Mouse (Mus musculus) c-Kit-negative CD71-positive TER-119-positive erythroid progenitor cells, embryonic 14.5 days (primary cell): Measurements from ENCODE around the gene Fndc5.

Experiments used
- DNase-seq: peaks from one replicate; pipeline ENCODE4 v3.0.0-alpha.2; 2013; ENCODE audit warnings: low read depth, low spot score

Fndc5 gene

DNA sequence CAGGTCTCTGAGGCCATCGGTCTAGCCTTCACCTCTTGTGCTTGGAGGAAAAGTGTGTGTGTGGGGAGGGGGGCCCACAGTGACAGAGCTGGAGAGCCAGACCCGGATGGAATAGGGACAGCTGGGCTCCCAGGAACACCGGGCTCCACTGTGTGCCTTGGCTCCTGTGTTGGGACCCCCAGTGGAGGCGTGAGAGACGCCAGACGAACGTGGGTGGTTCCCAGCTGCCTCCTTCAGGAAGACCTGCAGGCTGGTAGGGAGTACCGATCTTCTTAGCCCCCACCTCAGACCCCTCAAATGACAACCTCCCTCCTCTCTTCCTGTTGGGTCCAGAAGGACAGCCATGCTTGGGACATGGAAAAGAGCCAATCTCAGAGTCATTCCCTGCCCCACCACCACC lies 14.1 kb upstream of the Fndc5 start:
- DNase-seq, result no peak

DNA sequence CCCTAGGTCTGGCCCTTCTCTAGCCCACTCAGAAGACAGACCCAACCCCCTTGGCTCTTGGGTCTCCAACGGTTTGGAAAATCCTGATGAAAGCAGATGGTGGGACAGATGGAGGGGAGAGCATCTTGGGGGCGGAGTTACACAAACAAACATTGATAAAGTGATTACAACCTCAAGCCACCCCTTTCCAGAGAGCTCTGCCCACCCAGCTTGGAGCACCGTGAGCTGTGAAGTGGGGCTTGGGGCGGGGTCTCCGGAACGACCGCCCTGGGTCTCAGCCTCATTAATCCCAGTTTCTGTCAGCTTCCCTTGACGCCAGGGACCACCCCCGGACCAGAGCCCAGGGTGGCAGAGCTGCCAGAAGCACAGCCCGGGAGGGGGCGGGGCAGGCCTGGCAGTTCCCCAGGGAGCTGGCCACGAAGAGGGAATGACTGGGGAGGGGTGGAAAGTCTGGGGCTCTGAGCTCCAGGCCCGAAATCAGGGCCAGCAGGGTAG lies 12.1 kb upstream of the Fndc5 start:
- DNase-seq, result no peak

DNA sequence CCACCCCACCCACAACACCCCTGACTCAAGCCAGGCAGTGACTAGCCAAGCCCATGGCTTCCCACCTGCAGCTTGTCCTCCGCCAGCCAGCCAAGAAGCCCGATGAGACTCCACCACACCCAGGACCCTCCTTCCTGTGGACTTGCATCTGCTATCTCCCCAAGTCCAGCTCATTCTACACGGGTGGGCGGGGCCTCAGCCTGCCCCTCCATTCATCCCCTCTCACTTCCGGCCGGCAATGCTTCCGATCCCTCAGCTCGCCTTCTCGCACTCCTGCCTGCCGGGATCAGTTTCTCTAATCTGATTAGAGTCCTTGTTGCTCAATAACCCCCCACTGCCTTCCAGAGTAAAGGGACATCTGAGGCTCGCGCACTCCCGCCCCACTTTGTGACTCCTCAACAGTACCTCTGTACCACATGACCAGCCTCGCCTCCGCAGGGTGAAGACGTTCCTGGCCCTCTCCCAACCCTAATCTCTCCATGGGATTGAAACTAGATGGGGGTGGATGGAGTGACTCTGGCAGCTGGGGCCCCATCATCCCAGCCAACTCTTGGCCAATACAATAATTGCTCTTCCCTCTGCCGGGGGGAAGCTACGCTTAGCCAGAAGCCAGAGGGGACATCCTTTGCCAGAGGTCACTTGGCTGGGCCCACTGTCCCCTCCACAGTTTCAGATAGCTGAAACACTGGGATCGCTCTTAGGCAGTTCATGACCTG lies 10.9 kb upstream of the Fndc5 start:
- DNase-seq, result no peak

- DNase-seq, result no peak
Observed at GRCm38 (mm10) chr4:129128582-129129338, 8.0 kb upstream of the Fndc5 start.

DNA sequence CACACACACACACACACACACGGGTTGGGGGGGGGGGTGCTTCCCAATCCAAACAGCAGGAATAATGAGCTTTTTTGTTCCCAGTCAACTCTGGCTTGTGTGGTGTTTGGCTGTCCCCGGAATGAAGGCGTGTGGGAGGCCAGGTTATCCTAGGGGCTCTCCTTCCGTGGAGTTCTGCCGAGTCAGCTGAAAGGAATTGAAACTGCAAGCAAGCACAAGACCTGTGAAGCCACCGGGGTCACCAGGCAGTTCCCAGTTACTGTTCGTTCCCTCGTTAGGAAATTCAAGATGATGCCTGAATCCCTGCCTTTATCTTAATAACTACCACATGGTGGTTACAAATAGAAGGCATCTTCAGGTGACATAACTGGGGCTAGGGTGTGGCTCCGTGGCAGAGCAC lies 7.4 kb upstream of the Fndc5 start:
- DNase-seq, result no peak

DNA sequence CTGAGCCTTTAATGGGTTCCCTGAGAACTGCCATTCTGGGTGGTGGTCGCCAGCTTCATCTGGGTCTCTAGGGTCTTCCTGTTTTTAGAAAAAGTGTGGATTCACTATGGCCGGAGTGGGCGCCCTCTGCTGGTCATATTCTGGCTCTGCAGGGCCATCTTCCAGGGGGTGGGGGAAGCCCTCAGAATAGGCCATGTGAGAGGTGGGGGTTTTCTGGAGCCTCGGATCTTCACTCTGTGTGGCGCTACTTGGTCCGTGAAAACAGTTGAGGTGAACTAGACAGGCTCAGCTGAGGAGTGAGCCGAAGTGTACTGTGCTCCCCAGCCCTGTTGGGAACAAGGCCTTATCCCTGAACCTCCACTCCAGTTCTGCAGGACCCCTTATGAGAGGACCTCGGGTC lies 6.7 kb upstream of the Fndc5 start:
- peak; percentile 25 for DNase-seq

- DNase-seq, result no peak
Observed at GRCm38 (mm10) chr4:129130755-129131303, 6.0 kb upstream of the Fndc5 start.

DNA sequence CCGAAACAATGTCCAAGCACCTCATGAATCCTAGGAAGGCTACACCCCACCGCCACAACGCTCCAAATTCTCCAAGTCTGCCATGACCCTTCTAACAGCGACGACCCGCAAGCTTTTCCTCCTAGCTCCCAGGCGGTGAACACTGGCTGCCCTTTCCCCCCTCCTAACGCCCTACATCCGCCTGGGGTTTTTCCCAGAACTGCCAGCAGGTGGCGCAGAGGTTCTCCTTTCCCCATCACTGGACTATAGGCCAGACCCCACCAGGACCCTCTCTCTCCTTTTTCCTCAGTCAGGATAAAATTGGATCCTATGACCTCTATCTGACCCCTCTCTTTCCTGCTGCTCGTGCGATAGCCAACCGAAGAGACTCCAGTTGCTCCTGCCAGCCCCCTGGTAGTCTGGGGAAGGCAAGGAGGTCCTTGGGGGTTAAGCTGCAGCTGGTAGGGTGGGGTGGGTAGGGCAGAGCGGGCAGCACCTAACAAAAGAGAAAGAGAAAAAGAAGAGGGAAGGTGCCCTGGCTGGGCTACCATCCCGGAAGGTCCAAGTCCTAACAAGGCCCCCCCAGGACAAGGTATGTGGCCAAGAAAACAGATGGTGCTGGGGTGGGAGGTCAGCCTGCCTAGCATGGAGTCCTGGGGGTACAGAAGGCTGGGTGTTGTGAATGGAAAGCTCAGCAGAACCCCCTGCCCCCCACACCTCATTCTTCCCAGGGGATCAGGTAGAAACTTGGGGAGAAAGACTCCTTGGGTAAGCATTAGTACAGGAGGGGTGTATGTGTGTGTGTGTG lies 1.8 kb upstream of the Fndc5 start:
- peak; percentile 42 for DNase-seq

DNA sequence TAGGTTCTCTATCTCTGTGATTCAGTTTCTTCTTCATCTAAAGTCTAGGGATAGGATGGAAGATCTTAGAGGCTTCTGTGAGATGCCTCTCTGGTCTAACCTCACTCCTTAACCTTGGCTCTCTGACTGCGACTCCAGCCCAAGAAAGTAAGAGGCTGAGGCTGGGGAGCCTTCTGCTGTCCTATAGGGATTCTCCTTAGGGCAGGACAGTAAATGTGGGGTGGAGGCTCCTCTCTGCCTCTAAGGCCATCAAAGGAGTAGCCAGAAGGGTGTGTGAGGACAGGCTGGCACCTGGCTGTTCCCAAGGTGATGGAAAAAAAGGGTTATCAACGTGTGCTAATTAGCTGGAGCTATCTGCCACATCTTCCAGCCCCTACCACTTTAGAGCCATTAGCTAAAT lies 1.2 kb upstream of the Fndc5 start:
- DNase-seq, result no peak

DNA sequence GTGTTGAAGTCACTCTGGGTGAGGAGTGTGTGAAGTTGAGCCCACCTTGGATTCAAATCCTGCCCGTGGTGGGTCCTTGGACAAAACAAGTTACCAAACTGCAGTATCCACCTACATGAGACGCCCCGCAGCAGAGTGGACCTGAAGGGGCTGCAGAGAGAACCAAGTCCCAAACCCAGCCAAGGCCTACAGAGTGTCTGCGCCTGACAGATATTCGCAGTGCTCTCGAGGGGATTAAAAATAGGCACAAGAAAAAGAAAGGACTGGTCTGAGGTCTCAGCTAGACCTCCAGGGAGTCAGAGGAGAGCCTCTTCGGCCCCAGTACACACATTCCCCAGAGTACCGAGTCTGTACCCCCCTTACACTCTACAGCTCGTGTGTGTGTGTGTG lies 615 bp upstream of the Fndc5 start:
- DNase-seq, result no peak

DNA sequence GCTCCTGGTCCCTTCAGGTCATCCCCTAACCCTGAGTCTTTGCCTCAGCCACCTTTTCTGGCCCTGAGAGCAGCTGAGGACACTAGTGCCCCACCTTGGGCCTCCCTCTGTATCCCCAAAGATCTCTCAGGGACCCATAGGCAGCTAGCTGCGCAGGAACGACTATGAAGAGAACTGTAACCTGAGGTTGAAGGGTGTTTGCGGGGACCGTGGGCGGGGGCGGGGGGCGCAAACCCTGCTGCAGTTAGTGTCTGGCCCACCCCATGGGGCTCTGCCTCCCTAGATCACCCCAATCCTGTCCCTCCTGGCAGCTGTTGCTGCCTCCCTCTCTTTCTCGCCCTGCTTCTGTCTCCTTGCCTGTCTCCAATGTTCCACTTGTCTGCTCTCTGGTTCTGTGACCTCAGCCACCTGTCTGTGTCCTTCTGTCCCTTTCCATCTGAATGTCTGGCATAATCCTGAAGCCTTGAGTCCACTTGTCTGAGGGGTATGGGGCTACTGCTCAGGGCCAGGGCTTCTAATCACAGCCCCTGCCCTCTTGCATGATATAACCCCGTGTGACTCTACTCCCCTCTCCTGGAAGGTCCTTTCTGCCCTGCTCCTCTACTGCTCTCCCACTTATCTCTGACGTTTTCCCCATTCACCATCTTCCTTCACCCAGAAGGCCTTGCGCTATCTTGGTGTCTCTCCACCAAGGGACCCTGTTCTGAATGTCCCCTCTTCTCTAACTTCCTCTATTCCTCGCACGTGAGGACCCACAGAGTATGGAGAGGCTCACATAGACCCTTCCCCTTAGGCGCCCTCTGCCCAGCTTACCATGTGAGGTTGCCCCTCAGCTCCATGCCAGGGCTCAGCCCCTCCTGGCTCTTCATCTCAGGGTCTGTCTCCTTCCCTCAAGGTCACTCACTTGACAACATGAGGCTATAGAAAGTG lies 858 bp downstream of the Fndc5 start:
- no peak for DNase-seq

DNA sequence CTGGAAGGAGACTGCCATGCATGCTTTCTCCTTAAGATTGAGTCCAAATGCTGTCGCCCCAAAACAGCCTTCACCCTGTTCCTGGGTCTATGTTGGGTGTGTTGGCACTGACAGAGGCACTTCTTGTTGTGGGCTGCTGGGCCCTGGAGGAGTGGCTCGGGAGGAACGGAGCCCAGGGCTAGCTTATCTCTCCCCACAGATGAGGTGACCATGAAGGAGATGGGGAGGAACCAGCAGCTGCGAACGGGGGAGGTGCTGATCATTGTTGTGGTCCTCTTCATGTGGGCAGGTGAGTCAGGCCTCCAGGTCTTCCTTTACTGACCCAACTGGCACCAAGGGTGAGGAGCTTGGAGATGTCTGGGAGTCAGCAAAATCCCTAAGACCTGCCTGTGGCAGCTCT lies 2.8 kb downstream of the Fndc5 start:
- peak; percentile 56 for DNase-seq

- peak; percentile 32 for DNase-seq
Observed at GRCm38 (mm10) chr4:129140808-129141207, 4.0 kb downstream of the Fndc5 start.

DNA sequence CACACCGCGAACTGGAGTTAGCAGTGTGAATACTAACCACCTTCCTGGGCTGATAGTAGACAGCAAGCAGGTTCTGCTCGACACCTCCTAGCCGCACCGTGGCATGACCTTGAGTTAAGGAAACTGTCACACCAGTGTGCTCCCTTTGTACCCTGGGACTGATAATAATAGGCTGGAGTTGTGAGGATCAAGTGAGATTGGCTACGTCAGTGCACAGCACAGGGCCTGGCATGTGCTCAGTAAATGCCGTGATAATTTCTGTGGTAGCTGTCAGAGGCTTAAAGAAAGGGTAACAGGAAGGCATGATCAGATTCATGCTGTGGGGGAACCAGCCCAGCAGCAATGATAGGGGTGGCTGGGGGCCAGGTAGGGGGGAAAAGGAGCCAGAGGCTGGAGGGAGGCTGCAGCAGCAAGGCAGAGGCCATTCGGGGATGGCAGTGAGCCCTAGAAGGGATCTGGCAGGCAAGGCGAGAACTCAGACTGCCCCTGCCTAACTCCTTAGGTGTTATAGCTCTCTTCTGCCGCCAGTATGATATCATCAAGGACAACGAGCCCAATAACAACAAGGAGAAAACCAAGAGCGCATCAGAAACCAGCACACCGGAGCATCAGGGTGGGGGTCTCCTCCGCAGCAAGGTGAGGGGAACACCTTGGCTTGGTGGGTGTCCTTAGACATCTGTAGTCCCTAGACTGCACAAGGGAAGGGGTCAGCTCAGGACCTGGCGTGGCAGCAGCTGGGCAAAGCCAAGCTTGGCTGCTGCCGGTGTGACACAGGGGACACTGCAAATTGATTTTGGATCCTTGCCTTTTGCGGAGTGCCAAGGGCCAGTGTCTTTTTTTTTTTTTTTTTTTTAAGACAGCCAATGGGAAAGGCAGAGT lies 5.0 kb downstream of the Fndc5 start:
- no peak for DNase-seq

- no peak for DNase-seq
Observed at GRCm38 (mm10) chr4:129142439-129143045, 5.7 kb downstream of the Fndc5 start.

DNA sequence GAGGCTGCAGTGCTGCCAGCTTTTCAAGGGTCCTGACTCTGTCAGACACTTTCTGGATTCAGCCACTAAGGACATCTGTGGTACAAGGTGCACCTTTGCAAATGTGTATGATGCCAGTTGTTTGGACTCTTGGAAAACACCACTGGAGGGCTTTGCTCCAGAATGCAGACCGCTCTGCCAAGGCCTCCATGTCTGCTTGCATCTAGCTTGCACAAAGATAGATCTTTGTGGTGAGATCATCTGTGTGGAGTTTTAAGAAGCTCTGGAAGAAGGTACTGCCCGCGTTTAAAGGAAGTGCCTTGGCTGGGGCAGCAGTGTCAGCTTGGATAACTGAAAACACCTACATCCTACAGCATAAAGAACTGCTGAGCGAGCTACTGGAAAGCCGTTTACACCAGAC lies 6.7 kb downstream of the Fndc5 start:
- no peak for DNase-seq

DNA sequence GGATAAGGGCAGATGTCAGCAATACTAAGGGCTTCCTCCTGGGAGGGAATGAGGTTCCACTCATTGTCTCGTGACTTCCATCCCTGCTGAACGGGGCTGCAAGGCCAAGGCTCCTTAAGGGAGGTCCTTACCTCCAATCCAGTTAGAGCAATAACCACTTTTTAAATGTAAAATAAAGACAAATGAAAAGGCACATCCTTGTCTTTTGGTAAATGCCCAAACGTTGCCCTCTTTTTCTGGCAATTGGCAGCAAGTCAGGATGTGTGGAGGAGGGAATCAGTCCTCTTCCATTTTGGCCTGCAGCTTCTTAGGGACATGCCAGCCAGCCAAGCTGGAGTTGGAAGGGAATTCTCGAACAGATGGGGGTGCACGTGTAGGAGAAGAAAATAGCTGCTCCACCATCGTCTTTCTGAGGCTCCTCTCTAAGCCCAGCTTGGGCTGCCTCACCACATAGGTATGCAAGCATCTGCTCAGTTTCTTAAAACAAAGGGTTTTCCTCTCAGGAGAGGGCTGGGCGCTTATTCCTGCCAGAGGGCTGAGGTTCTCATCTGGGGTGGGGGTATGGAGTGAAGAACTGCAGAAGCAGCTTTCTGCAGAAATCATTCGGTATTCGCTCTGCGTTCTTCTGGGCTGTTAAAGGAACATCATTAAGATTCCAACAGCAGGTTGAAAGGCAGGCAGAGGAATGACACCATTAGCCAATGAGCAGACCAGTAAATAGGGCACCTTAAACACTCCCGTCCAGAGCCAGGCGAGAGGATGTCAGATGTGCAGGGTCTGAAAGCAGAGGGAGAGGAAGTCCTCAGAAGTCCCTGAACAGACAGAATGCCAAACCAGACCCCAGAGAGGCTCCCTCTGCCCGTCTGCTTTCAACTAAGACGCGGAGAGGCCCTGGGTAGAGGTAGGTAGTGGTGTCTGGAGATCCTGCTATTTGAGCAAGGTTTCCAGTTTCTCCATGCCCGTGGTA lies 7.9 kb downstream of the Fndc5 start:
- no peak for DNase-seq

DNA sequence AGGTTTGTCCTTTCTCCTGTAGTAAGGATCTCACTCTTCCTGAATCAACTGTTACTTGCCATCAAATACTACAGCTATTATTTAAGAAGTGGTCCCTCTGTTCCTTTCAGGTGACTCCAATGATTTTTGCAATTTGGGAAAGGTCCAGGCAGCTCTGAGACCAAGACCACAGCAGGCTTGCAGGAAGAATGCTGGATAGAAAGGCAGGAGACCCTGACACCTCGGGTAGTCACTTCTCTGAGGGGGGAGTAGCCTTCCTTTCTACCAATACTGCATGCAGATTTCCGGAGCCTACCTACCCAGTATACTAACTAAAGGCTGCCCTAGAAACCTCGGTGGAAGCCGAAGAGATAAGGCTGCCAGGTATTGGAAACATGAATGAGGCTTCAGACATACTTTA lies 8.6 kb downstream of the Fndc5 start:
- DNase-seq, result no peak
